Mouse (Mus musculus): ENCODE results near the gene Arl6ip5. TPM values are rescaled to one million over a fixed set of nuclear protein-coding genes. Genes with fewer than 3 reads are reported as not detected.

Arl6ip5 gene
- 1.9 TPM in 2 replicates for polyA plus RNA-seq (2012)

- H3K4me3 ChIP-seq (replicated peaks), result peak within 1 kb of the TSS; percentile 87
- H3K27me3 ChIP-seq (ENCODE audit: control insufficient read depth), result no peaks in the 10 kb centered on the region
- peaks cover 20% of the 10 kb centered on the region for H3K36me3 ChIP-seq (ENCODE audit: control insufficient read depth)
- TF ChIP-seq TAL1 (IDR thresholded peaks at IDR 0.05; ENCODE audit: low read length), result no peak
- TF ChIP-seq GATA1 (IDR thresholded peaks at IDR 0.05; ENCODE audit: low read length), result no peak
- no peaks in the 10 kb centered on the region for H3K9me3 ChIP-seq (ENCODE audit: control insufficient read depth, low read length)
- H3K4me1 ChIP-seq (ENCODE audit: control insufficient read depth), result peaks cover 80% of the 10 kb centered on the region
Measured at GRCm38 (mm10) chr6:97210191-97210961, at the start of gene Arl6ip5. Gene Arl6ip5 (plus strand): TSS chr6:97210689.

GRCm38 (mm10) chr6:97175716-97176115 is 34.8 kb upstream of the Arl6ip5 start:
- Histone ChIP-seq H3K36me3 (ENCODE audit: control insufficient read depth) (peaks cover 49% of the 10 kb centered on the region), H3K4me1 (ENCODE audit: control insufficient read depth) (peaks cover 41% of the 10 kb centered on the region), H3K4me3 (replicated peaks) (no peak overlapping the region), H3K27me3 (ENCODE audit: control insufficient read depth) (no peaks in the 10 kb centered on the region), H3K9me3 (ENCODE audit: control insufficient read depth, low read length) (no peaks in the 10 kb centered on the region)
- TF ChIP-seq TAL1 (IDR thresholded peaks at IDR 0.05; ENCODE audit: low read length), result no peak
- TF ChIP-seq GATA1 (IDR thresholded peaks at IDR 0.05; ENCODE audit: low read length), result no peak

- Histone ChIP-seq H3K4me3 (replicated peaks) (peak within 1 kb of the TSS; percentile 99), H3K9me3 (ENCODE audit: control insufficient read depth, low read length) (no peaks in the 10 kb centered on the region), H3K4me1 (ENCODE audit: control insufficient read depth) (peaks cover 41% of the 10 kb centered on the region), H3K36me3 (ENCODE audit: control insufficient read depth) (peaks cover 30% of the 10 kb centered on the region), H3K27me3 (ENCODE audit: control insufficient read depth) (no peaks in the 10 kb centered on the region)
- TF ChIP-seq TAL1 (IDR thresholded peaks at IDR 0.05; ENCODE audit: low read length) (no peak), GATA1 (IDR thresholded peaks at IDR 0.05; ENCODE audit: low read length) (no peak)
Measured at GRCm38 (mm10) chr6:97178491-97179366, 31.8 kb upstream of the Arl6ip5 start, which contains the start of gene Tmf1. Gene Tmf1 (minus strand): TSS chr6:97179122.

GRCm38 (mm10) chr6:97179367-97179828 is 31.1 kb upstream of the Arl6ip5 start:
- Histone ChIP-seq H3K27me3 (ENCODE audit: control insufficient read depth) (no peaks in the 10 kb centered on the region), H3K4me1 (ENCODE audit: control insufficient read depth) (peaks cover 41% of the 10 kb centered on the region), H3K4me3 (replicated peaks) (peak overlapping the region; percentile 99), H3K36me3 (ENCODE audit: control insufficient read depth) (peaks cover 33% of the 10 kb centered on the region), H3K9me3 (ENCODE audit: control insufficient read depth, low read length) (no peaks in the 10 kb centered on the region)
- TF ChIP-seq TAL1 (IDR thresholded peaks at IDR 0.05; ENCODE audit: low read length) (no peak), GATA1 (IDR thresholded peaks at IDR 0.05; ENCODE audit: low read length) (no peak)

- Histone ChIP-seq H3K9me3 (ENCODE audit: control insufficient read depth, low read length) (no peaks in the 10 kb centered on the region), H3K36me3 (ENCODE audit: control insufficient read depth) (peaks cover 59% of the 10 kb centered on the region), H3K27me3 (ENCODE audit: control insufficient read depth) (no peaks in the 10 kb centered on the region), H3K4me1 (ENCODE audit: control insufficient read depth) (peaks cover 23% of the 10 kb centered on the region), H3K4me3 (replicated peaks) (no peak overlapping the region)
- TF ChIP-seq GATA1 (IDR thresholded peaks at IDR 0.05; ENCODE audit: low read length), result no peak
- TF ChIP-seq TAL1 (IDR thresholded peaks at IDR 0.05; ENCODE audit: low read length), result no peak
Measured at GRCm38 (mm10) chr6:97200437-97200836, 10.1 kb upstream of the Arl6ip5 start.

- no peak overlapping the region for H3K4me3 ChIP-seq (replicated peaks)
- peaks cover 41% of the 10 kb centered on the region for H3K4me1 ChIP-seq (ENCODE audit: control insufficient read depth)
- TF ChIP-seq GATA1 (IDR thresholded peaks at IDR 0.05; ENCODE audit: low read length) (no peak), TAL1 (IDR thresholded peaks at IDR 0.05; ENCODE audit: low read length) (no peak)
- no peaks in the 10 kb centered on the region for H3K27me3 ChIP-seq (ENCODE audit: control insufficient read depth)
- H3K36me3 ChIP-seq (ENCODE audit: control insufficient read depth), result peaks cover 38% of the 10 kb centered on the region
- H3K9me3 ChIP-seq (ENCODE audit: control insufficient read depth, low read length), result no peaks in the 10 kb centered on the region
Measured at GRCm38 (mm10) chr6:97202477-97202876, 8.0 kb upstream of the Arl6ip5 start.

GRCm38 (mm10) chr6:97204252-97204869 is 6.1 kb upstream of the Arl6ip5 start:
- TF ChIP-seq GATA1 (IDR thresholded peaks at IDR 0.05; ENCODE audit: low read length) (no peak), TAL1 (IDR thresholded peaks at IDR 0.05; ENCODE audit: low read length) (no peak)
- peak overlapping the region; percentile 86 for H3K4me3 ChIP-seq (replicated peaks)
- no peaks in the 10 kb centered on the region for H3K27me3 ChIP-seq (ENCODE audit: control insufficient read depth)
- peaks cover 53% of the 10 kb centered on the region for H3K4me1 ChIP-seq (ENCODE audit: control insufficient read depth)
- no peaks in the 10 kb centered on the region for H3K9me3 ChIP-seq (ENCODE audit: control insufficient read depth, low read length)
- H3K36me3 ChIP-seq (ENCODE audit: control insufficient read depth), result peaks cover 25% of the 10 kb centered on the region

GRCm38 (mm10) chr6:97204952-97205351 is 5.5 kb upstream of the Arl6ip5 start:
- H3K9me3 ChIP-seq (ENCODE audit: control insufficient read depth, low read length), result no peaks in the 10 kb centered on the region
- peak overlapping the region; percentile 86 for H3K4me3 ChIP-seq (replicated peaks)
- H3K27me3 ChIP-seq (ENCODE audit: control insufficient read depth), result no peaks in the 10 kb centered on the region
- H3K36me3 ChIP-seq (ENCODE audit: control insufficient read depth), result peaks cover 21% of the 10 kb centered on the region
- H3K4me1 ChIP-seq (ENCODE audit: control insufficient read depth), result peaks cover 57% of the 10 kb centered on the region
- TF ChIP-seq TAL1 (IDR thresholded peaks at IDR 0.05; ENCODE audit: low read length) (no peak), GATA1 (IDR thresholded peaks at IDR 0.05; ENCODE audit: low read length) (no peak)

Data from erythroblast, embryonic 14.5 days (primary cell).